Mouse (Mus musculus) hindbrain, postnatal 0 days (tissue): Measurements from ENCODE around the gene Gm20388. TPM values are rescaled to one million over a fixed set of nuclear protein-coding genes. Genes with fewer than 3 reads are reported as not detected.

Experiments used
- ATAC-seq: fragments of 200-750 bp; cut with Nextera tagmentation; 2 replicates; pipeline ENCODE4 v1.8.0; 2017; ENCODE audit warnings: mild to moderate bottlenecking, moderate TSS enrichment, moderate library complexity
- DNase-seq: peaks from one replicate; pipeline ENCODE4 v3.0.0-alpha.2; 2015; ENCODE audit warnings: low spot score
- H3K27ac ChIP-seq: fragments of 300-500 bp; sonication (generic); 2 replicates; pipeline ENCODE4 v1.5.1; 2014; ENCODE audit warnings: mild to moderate bottlenecking
- H3K27me3 ChIP-seq: fragments of 300-500 bp; sonication (generic); 2 replicates; pipeline ENCODE4 v1.6.1; 2014; ENCODE audit warnings: low read length, mixed read lengths; ENCODE audit not compliant: insufficient read depth
- H3K36me3 ChIP-seq: fragments of 300-500 bp; sonication (generic); 2 replicates; pipeline ENCODE4 v1.6.1; 2014; ENCODE audit warnings: low read length, mixed read lengths; ENCODE audit not compliant: insufficient read depth
- H3K4me1 ChIP-seq: fragments of 300-500 bp; sonication (generic); 2 replicates; pipeline ENCODE4 v1.6.1; 2014; ENCODE audit warnings: antibody characterized with exemption, low read length, mixed read lengths; ENCODE audit not compliant: insufficient read depth
- H3K4me2 ChIP-seq: fragments of 300-500 bp; sonication (generic); 2 replicates; pipeline ENCODE4 v1.6.1; 2014; ENCODE audit warnings: low read depth, mild to moderate bottlenecking, low read length, moderate library complexity, mixed read lengths
- H3K4me3 ChIP-seq: fragments of 300-500 bp; sonication (generic); 2 replicates; pipeline ENCODE4 v1.5.1; 2014; ENCODE audit warnings: low read length
- H3K9ac ChIP-seq: fragments of 300-500 bp; sonication (generic); replicated peaks from 2 replicates; pipeline ENCODE4 v1.6.1; 2014; ENCODE audit warnings: mild to moderate bottlenecking, low read length, moderate library complexity, mixed read lengths
- H3K9me3 ChIP-seq: fragments of 300-500 bp; sonication (generic); 2 replicates; pipeline ENCODE4 v1.6.1; 2016; ENCODE audit warnings: low read length, mixed read lengths
- CTCF ChIP-seq: IDR thresholded peaks from 2 replicates; pipeline ENCODE4 v1.5.1; 2016; ENCODE audit warnings: antibody characterized with exemption, control low read depth, low read depth
- WGBS: fragments of 180-500 bp; shearing (Covaris S2); extraction: QIAGEN DNeasy Blood & Tissue Kit; methylation state at CpG from one replicate; pipeline ENCODE4 v1.1.7; 2014; 5-methylcytosine and 5-hydroxymethylcytosine counted together
- polyA plus RNA-seq: library from polyadenylated mRNA; unstranded; fragments of >200 nt; fragmentation: Nextera tagmentation; extraction: Ambion mirVana; gene quantifications from 2 replicates; pipeline ENCODE4 v1.2.1, GENCODE M21; 2015
- total RNA-seq: library from RNA; depleted of rRNA; stranded (reverse); fragments of >200 nt; gene quantifications from 2 replicates; pipeline ENCODE4 v1.2.3, GENCODE M21; 2014

Gene Gm20388
- total and polyA plus RNA-seq, 2 experiments from 2014 or later = 71.3 TPM; not detected in 1

DNA sequence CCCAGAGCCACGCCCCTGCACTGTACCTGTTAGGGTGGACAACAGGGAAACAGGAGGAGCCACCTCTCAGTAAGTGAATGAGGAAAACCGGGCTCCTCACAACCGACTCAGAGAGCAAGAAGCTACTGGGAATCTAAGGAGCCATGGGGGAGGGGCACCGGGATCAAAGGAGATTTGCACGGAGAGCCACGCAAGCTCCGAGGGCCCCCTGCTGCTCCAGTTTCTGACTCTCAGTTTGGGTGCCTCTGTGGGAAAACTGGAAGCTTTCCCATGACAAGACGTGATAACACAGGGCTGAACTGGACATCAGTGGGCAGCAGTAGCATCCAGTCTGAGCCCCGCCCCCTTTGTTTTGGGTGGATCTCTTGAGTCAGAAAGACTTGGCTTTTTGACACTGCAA lies 1489.9 kb downstream of the Gm20388 start:
- Histone ChIP-seq H3K4me3 (no peak overlapping the region), H3K27me3 (peaks cover 14% of the 10 kb centered on the region; the same call in 1 of the 2 replicates), H3K9me3 (no peaks in the 10 kb centered on the region), H3K4me2 (no peak overlapping the region), H3K4me1 (no peaks in the 10 kb centered on the region), H3K9ac (no peak overlapping the region), H3K36me3 (no peaks in the 10 kb centered on the region), H3K27ac (no peak overlapping the region)
- DNase-seq = peak; percentile 8
- no peak for TF ChIP-seq CTCF
- no peak for ATAC-seq
- WGBS = 34% methylated on average over 9 of the region's 9 CpGs

GRCm38 (mm10) chr8:121403821-121404220 lies 1493.2 kb downstream of the Gm20388 start:
- no peak overlapping the region for H3K4me3 ChIP-seq
- DNase-seq (peak; percentile 35), ATAC-seq (no peak)
- H3K27me3 ChIP-seq = no peaks in the 10 kb centered on the region
- no peak overlapping the region for H3K27ac ChIP-seq
- no peaks in the 10 kb centered on the region for H3K36me3 ChIP-seq
- 59% methylated on average over 6 of the region's 6 CpGs for whole genome bisulfite sequencing
- no peak overlapping the region for H3K4me2 ChIP-seq
- H3K9me3 ChIP-seq = no peaks in the 10 kb centered on the region
- H3K9ac ChIP-seq = no peak overlapping the region
- no peak for TF ChIP-seq CTCF
- no peaks in the 10 kb centered on the region for H3K4me1 ChIP-seq

DNA sequence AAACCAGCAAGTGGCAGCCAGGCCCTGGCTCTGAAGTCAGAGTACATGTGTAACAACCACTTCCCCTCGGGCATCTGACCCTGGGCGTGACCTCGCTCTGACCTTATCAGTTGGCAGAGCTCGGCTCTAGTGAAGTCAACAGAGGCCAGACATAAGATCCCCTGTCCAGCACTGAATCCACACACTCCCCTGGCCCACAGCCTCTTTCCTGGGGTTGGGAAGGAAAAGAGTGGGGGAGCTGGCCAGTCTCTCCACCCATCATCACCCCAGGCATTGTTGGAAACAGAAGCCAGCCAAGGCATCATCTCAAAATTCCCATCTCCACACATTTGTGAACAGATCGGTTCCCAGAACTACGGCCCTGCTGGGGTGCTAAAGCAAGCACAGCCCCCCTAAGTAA lies 1507.4 kb downstream of the Gm20388 start:
- DNase-seq (no peak), ATAC-seq (no peak)
- H3K4me2 ChIP-seq = no peak overlapping the region
- H3K27ac ChIP-seq = no peak overlapping the region
- no peak for TF ChIP-seq CTCF
- 58% methylated on average over 6 of the region's 6 CpGs for WGBS
- no peak overlapping the region for H3K4me3 ChIP-seq
- H3K36me3 ChIP-seq = no peaks in the 10 kb centered on the region
- no peaks in the 10 kb centered on the region for H3K27me3 ChIP-seq
- H3K9ac ChIP-seq = no peak overlapping the region
- no peaks in the 10 kb centered on the region for H3K4me1 ChIP-seq
- no peaks in the 10 kb centered on the region for H3K9me3 ChIP-seq

- no peak for DNase-seq
- no peak overlapping the region for H3K4me2 ChIP-seq
- H3K36me3 ChIP-seq = no peaks in the 10 kb centered on the region
- H3K9me3 ChIP-seq = no peaks in the 10 kb centered on the region
- no peak overlapping the region for H3K9ac ChIP-seq
- no peak overlapping the region for H3K27ac ChIP-seq
- H3K4me1 ChIP-seq = no peaks in the 10 kb centered on the region
- TF ChIP-seq CTCF = no peak
- ATAC-seq = no peak
- H3K27me3 ChIP-seq = no peaks in the 10 kb centered on the region
- WGBS = 98% methylated on average over 2 of the region's 2 CpGs
- H3K4me3 ChIP-seq = no peak overlapping the region
Observed at GRCm38 (mm10) chr8:121419551-121419950, 1508.9 kb downstream of the Gm20388 start.

GRCm38 (mm10) chr8:121421009-121421408 lies 1510.4 kb downstream of the Gm20388 start:
- Histone ChIP-seq H3K36me3 (no peaks in the 10 kb centered on the region), H3K9me3 (no peaks in the 10 kb centered on the region), H3K27ac (no peak overlapping the region), H3K4me3 (no peak overlapping the region), H3K27me3 (no peaks in the 10 kb centered on the region), H3K9ac (no peak overlapping the region), H3K4me2 (no peak overlapping the region), H3K4me1 (no peaks in the 10 kb centered on the region)
- 84% methylated on average over 5 of the region's 5 CpGs for WGBS
- no peak for TF ChIP-seq CTCF
- ATAC-seq (no peak), DNase-seq (no peak)

DNA sequence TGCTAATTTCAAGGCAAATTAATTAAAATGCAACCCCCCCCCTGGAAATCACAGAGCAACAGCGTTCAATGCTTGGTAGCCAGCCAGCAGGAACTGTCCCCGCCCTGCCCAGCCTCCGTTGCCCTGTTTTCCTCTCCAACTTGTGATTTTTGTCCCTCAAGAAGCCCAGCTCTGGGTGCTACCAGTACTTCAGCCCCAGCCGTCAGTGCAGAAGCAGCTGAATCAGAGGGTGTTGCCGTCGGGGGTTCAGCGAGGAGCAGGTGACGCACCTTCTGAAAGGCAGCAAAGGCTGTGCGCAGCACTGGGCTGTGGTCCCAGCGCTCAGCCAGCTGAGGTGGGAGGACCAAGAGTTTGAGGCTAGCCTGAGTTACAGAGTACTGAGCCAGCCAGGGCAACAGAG lies 1513.4 kb downstream of the Gm20388 start:
- H3K4me3 ChIP-seq = no peak overlapping the region
- H3K27ac ChIP-seq = no peak overlapping the region
- no peaks in the 10 kb centered on the region for H3K9me3 ChIP-seq
- 89% methylated on average over 10 of the region's 10 CpGs for WGBS
- DNase-seq (no peak), ATAC-seq (no peak)
- no peak for TF ChIP-seq CTCF
- no peak overlapping the region for H3K4me2 ChIP-seq
- H3K4me1 ChIP-seq = no peaks in the 10 kb centered on the region
- no peak overlapping the region for H3K9ac ChIP-seq
- H3K36me3 ChIP-seq = no peaks in the 10 kb centered on the region
- H3K27me3 ChIP-seq = no peaks in the 10 kb centered on the region

- 89% methylated on average over 14 of the region's 14 CpGs for WGBS
- Histone ChIP-seq H3K9ac (no peak overlapping the region), H3K27ac (no peak overlapping the region), H3K9me3 (no peaks in the 10 kb centered on the region), H3K4me2 (no peak overlapping the region), H3K4me3 (no peak overlapping the region), H3K27me3 (no peaks in the 10 kb centered on the region), H3K4me1 (no peaks in the 10 kb centered on the region), H3K36me3 (no peaks in the 10 kb centered on the region)
- DNase-seq (no peak), ATAC-seq (no peak)
- peak; percentile 52 for TF ChIP-seq CTCF
Observed at GRCm38 (mm10) chr8:121424600-121424999, 1514.0 kb downstream of the Gm20388 start.
